14 mouse cellular contexts compared by ENCODE assay signal in the genomic region with DNA sequence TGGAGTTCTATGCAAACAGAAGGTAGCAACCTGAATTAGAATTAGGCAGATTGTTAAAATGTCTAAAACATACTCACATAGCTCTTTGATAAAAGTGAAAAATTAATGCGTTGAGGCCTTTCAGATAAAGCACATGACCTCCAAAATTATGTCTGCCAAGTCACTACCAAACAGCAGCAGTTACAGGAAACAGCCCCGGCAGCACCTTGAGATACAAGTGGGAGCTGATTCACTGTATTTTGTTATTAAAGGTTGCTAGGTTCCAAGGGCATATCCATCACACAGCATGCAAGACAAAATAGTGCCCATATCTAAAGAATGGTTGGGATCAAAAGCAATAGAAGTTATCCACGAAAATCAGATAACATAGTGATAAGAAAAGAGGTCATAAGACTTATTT.
"Had no signal": no experiment of that assay in that cellular context is flagged by ENCODE, and none has a peak within 500 bp of the region (broad histone marks: within the 10 kb centered on the region; RNA-seq: fewer than 3 reads in every experiment).

No protein-coding gene starts in this region.

- ATAC-seq: liver, embryonic 12.5 days; liver, postnatal 0 days; lung, postnatal 0 days; midbrain, embryonic 13.5 days; midbrain, embryonic 15.5 days; midbrain, embryonic 16.5 days had no signal

- DNase-seq: left cerebral cortex, postnatal 4 days; liver; liver, embryonic 13.5 days; liver, postnatal 0 days; lung, adult 18-20 months; lung, adult 2 months; lung, postnatal 14 days; lung, postnatal 36 days; midbrain, embryonic 14.5 days had no signal
